Mouse (Mus musculus) layer of hippocampus, postnatal 10 days (tissue): ENCODE data around the gene Shmt1. TPM values are rescaled to one million over a fixed set of nuclear protein-coding genes. Genes with fewer than 3 reads are reported as not detected.

Experiments
- total RNA-seq, 2 experiments: library from RNA; stranded (reverse); gene quantifications; 2 replicates each; pipeline ENCODE4 v1.2.3; 2021

Gene Shmt1
- total RNA-seq, 2 experiments from 2014 or later: 3.9 to 7.1 TPM

Other genes with a start within 250 kb of the Shmt1 start
- gene Llgl1, start 112.0 kb downstream of the Shmt1 start, total RNA-seq: 10 to 100 TPM; 42.5 to 47.3 TPM
- gene Flii, start 84.5 kb downstream of the Shmt1 start, total RNA-seq: 10 to 100 TPM; 54.7 to 57.8 TPM
- 10 to 100 TPM; 25.4 to 27.7 TPM for gene Mief2, start 83.3 kb downstream of the Shmt1 start, total RNA-seq
- 1 to 10 TPM; 5.8 to 6.1 TPM for gene Top3a, start 34.4 kb downstream of the Shmt1 start, total RNA-seq
- 10 to 100 TPM; 22.1 to 23.6 TPM for gene Smcr8, start 34.2 kb downstream of the Shmt1 start, total RNA-seq
- gene Dhrs7b, start 18.9 kb upstream of the Shmt1 start, total RNA-seq: 10 to 100 TPM; 26.1 to 27.4 TPM
- 10 to 100 TPM; 22.9 to 25.5 TPM for gene Tmem11, start 67.6 kb upstream of the Shmt1 start, total RNA-seq
- gene Natd1, start 103.0 kb upstream of the Shmt1 start, total RNA-seq: 10 to 100 TPM; 13.3 to 16.8 TPM
- 10 to 100 TPM; 15.9 to 16.6 TPM for gene Map2k3, start 120.3 kb upstream of the Shmt1 start, total RNA-seq
- 1 to 10 TPM; 7.4 to 8.2 TPM for gene Kcnj12, start 210.8 kb upstream of the Shmt1 start, total RNA-seq